Mouse (Mus musculus): ENCODE measurements around the gene Gm11115. TPM values are rescaled to one million over a fixed set of nuclear protein-coding genes. Genes with fewer than 3 reads are reported as not detected.

Gm11115 gene
- not detected in 2 replicates for polyA plus RNA-seq (2015; fragmentation: Nextera tagmentation; extraction: Ambion mirVana)

DNA sequence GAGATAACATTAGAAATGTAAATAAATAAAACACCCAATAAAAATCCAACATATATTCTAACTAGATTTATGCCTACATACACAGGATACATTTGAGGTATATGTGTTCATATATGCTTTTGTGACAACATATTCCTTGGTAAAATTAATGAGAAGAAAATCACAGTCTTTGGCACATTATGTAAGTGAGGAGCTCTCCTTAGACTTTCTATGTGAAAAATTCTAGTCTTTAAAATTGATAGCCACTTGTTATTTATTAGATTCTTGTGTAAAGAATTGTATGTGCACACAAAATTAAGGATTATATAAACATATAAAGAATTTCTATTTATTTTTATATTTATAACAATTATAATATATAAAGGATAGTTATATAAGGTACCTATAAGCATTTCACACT, at the start of gene Gm11115:
Gm11115 (minus strand) TSS at position 101 of the 400 bp plus-strand sequence.
- Histone ChIP-seq H3K4me3 (replicated peaks) (no peak within 1 kb of the TSS), H3K9ac (no peak within 1 kb of the TSS), H3K9me3 (replicated peaks) (0 out of 2 replicates have a peak, but pooled peaks cover 8% of the 10 kb centered on the region), H3K4me2 (no peak within 1 kb of the TSS), H3K4me1 (replicated peaks) (no peaks in the 10 kb centered on the region), H3K27ac (no peak within 1 kb of the TSS), H3K36me3 (no peaks in the 10 kb centered on the region), H3K27me3 (no peaks in the 10 kb centered on the region)
- ATAC-seq (ENCODE audit: low read depth) (no peak), DNase-seq (no peak)

DNA sequence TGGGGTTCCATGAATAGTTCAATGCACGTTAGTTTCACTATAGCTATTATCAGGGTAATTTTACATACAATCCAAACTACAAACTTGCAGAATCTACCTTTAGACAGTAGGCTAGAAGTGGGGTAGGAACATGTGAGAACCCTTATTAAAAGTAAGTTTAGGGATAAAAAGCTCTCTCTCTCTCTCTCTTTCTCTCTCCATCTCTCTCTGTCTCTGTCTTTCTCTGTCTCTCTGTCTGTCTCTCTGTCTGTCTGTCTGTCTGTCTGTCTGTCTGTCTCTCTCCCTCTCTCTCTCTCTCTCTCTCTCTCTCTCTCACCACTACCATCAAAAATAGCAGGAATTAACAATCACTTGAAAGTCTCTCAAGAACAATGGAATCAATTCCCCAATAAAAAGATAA, 42.5 kb downstream of the Gm11115 start, which contains the start of gene Gm11116:
Gm11116 (minus strand) TSS at position 101 of the 400 bp plus-strand sequence.
- no peak within 1 kb of the TSS for H3K4me3 ChIP-seq (replicated peaks)
- WGBS (ENCODE audit: insufficient replicate concordance) = 50% methylated on average over 1 of the region's 1 CpGs
- H3K27ac ChIP-seq = no peak within 1 kb of the TSS
- no peaks in the 10 kb centered on the region for H3K4me1 ChIP-seq (replicated peaks)
- ATAC-seq (ENCODE audit: low read depth) (no peak), DNase-seq (no peak)
- no peaks in the 10 kb centered on the region; the same call in 1 of the 2 replicates for H3K9me3 ChIP-seq (replicated peaks)
- no peaks in the 10 kb centered on the region for H3K27me3 ChIP-seq
- no peak within 1 kb of the TSS for H3K4me2 ChIP-seq
- H3K9ac ChIP-seq = no peak within 1 kb of the TSS
- H3K36me3 ChIP-seq = no peaks in the 10 kb centered on the region

Other genes with a start within 250 kb of the Gm11115 start
- not detected in 2 replicates for gene Csn3, start 228.5 kb downstream of the Gm11115 start, polyA plus RNA-seq (2015; fragmentation: Nextera tagmentation; extraction: Ambion mirVana)
- gene 2310003L06Rik, start 184.6 kb downstream of the Gm11115 start, polyA plus RNA-seq (2015; fragmentation: Nextera tagmentation; extraction: Ambion mirVana) = not detected in 2 replicates
- not detected in 2 replicates for gene Gm28434, start 184.6 kb downstream of the Gm11115 start, polyA plus RNA-seq (2015; fragmentation: Nextera tagmentation; extraction: Ambion mirVana)
- gene Cabs1, start 174.7 kb downstream of the Gm11115 start, polyA plus RNA-seq (2015; fragmentation: Nextera tagmentation; extraction: Ambion mirVana) = not detected in 2 replicates
- not detected in 2 replicates for gene Smr3a, start 151.6 kb downstream of the Gm11115 start, polyA plus RNA-seq (2015; fragmentation: Nextera tagmentation; extraction: Ambion mirVana)
- not detected in 2 replicates for gene Smr2, start 67.5 kb downstream of the Gm11115 start, polyA plus RNA-seq (2015; fragmentation: Nextera tagmentation; extraction: Ambion mirVana)
- gene Gm11116, start 42.6 kb downstream of the Gm11115 start, polyA plus RNA-seq (2015; fragmentation: Nextera tagmentation; extraction: Ambion mirVana) = not detected in 2 replicates
- not detected in 2 replicates for gene Gm7714, start 114.8 kb upstream of the Gm11115 start, polyA plus RNA-seq (2015; fragmentation: Nextera tagmentation; extraction: Ambion mirVana)
- not detected in 2 replicates for gene Prol1, start 163.2 kb upstream of the Gm11115 start, polyA plus RNA-seq (2015; fragmentation: Nextera tagmentation; extraction: Ambion mirVana)
- gene Amtn, start 222.0 kb upstream of the Gm11115 start, polyA plus RNA-seq (2015; fragmentation: Nextera tagmentation; extraction: Ambion mirVana) = not detected in 2 replicates

All from liver, embryonic 13.5 days (tissue).